Mouse (Mus musculus): ENCODE measurements at regions not wholly inside any gene's neighbourhood (a gene's known extent, or its start where the extent isn't known, plus 50 kb on each side); places are given as distances from the start of the nearest gene placed in this dataset.

DNA sequence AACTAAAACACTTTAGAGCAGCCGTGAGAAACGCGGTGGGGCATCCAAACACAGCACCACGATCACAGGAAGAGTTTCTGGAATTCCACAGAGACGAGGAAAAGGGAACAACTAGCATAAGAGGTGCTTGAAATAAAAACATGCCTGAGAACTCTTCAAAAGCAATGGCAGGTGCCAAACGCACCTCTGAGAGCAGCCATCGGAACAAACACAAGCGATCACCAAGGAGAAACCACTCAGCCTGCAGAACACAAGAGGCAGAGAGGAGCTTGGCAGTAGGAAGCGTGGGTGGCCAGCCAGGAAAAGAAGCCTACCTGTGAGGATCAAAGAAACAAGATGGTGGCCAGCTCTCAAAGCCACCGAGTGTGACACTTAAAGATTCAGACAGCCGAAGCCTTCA, 190.2 kb upstream of the Fam19a5 start:
- TF ChIP-seq GATA1 (IDR thresholded peaks at IDR 0.05; ENCODE audit: low read length) (no peak), TAL1 (IDR thresholded peaks at IDR 0.05; ENCODE audit: low read length) (no peak)
